Mouse (Mus musculus) forebrain, embryonic 16.5 days (tissue): ENCODE measurements at regions not wholly inside any gene's neighbourhood (a gene's known extent, or its start where the extent isn't known, plus 50 kb on each side); places are given as distances from the start of the nearest gene placed in this dataset.

ENCODE experiments used
- ATAC-seq: fragments of 200-750 bp; cut with Nextera tagmentation; 2 replicates; pipeline ENCODE4 v1.8.0; 2017; ENCODE audit warnings: mild to moderate bottlenecking, moderate library complexity
- H3K27ac ChIP-seq: fragments of 300-500 bp; sonication (generic); 2 replicates; pipeline ENCODE4 v1.5.1; 2014; ENCODE audit warnings: low read length, control low read depth
- H3K27me3 ChIP-seq: fragments of 300-500 bp; sonication (generic); replicated peaks from 2 replicates; pipeline ENCODE4 v1.6.1; 2014; ENCODE audit warnings: low read length; ENCODE audit not compliant: control insufficient read depth, insufficient read depth
- H3K36me3 ChIP-seq: fragments of 300-500 bp; sonication (generic); 2 replicates; pipeline ENCODE4 v1.6.1; 2014; ENCODE audit not compliant: control insufficient read depth, insufficient read depth
- H3K4me1 ChIP-seq: fragments of 300-500 bp; sonication (generic); replicated peaks from 2 replicates; pipeline ENCODE4 v1.6.1; 2014; ENCODE audit warnings: low read length; ENCODE audit not compliant: control insufficient read depth, insufficient read depth
- H3K4me2 ChIP-seq: fragments of 300-500 bp; sonication (generic); 2 replicates; pipeline ENCODE4 v1.6.1; 2014; ENCODE audit warnings: mild to moderate bottlenecking, low read length, control low read depth
- H3K4me3 ChIP-seq: fragments of 300-500 bp; sonication (generic); replicated peaks from 2 replicates; pipeline ENCODE4 v1.5.1; 2014; ENCODE audit warnings: mild to moderate bottlenecking, low read length, control low read depth
- H3K9ac ChIP-seq: fragments of 300-500 bp; sonication (generic); replicated peaks from 2 replicates; pipeline ENCODE4 v1.6.1; 2014; ENCODE audit warnings: low read depth, low read length, control low read depth
- H3K9me3 ChIP-seq: fragments of 300-500 bp; sonication (generic); 2 replicates; pipeline ENCODE4 v1.6.1; 2016; ENCODE audit warnings: low read length; ENCODE audit not compliant: control insufficient read depth
- WGBS: fragments of 180-500 bp; shearing (Covaris S2); extraction: QIAGEN DNeasy Blood & Tissue Kit; methylation state at CpG from one replicate; pipeline ENCODE4 v1.1.7; 2014; 5-methylcytosine and 5-hydroxymethylcytosine counted together

GRCm38 (mm10) chr13:40413074-40413473 lies 51.8 kb upstream of the Ofcc1 start:
- H3K9ac ChIP-seq = no peak overlapping the region
- no peak overlapping the region for H3K27ac ChIP-seq
- H3K4me3 ChIP-seq = no peak overlapping the region
- WGBS = 92% methylated on average over 11 of the region's 11 CpGs
- H3K4me1 ChIP-seq = no peaks in the 10 kb centered on the region
- H3K4me2 ChIP-seq = no peak overlapping the region
- no peaks in the 10 kb centered on the region for H3K36me3 ChIP-seq
- ATAC-seq = no peak
- H3K9me3 ChIP-seq = no peaks in the 10 kb centered on the region
- H3K27me3 ChIP-seq = no peaks in the 10 kb centered on the region
